Mouse (Mus musculus): ENCODE measurements around the gene Cpm. TPM values are rescaled to one million over a fixed set of nuclear protein-coding genes. Genes with fewer than 3 reads are reported as not detected.

Gene Cpm
- polyA plus RNA-seq, 1 experiment, result 0.07 TPM

DNA sequence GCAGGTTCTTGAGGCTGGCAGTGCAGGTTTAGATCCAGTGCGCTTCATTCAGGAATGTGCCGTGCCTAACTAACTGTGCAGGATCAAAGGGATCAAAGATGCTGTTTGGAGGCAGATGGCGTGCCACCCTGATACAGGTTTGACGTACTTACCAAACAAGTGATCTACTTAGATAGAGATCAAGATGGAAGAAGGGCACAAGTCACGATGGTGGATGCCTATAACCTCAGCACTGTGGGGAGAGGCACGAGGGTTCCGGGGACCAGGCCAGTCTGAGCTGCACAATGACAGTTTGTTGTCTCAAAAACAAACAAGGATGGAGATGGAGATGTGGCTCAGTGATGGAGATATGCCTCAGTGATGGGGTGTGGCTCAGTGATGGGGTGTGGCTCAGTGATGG, 21.4 kb downstream of the Cpm start:
- H3ac ChIP-seq (ENCODE audit: control insufficient read depth, insufficient read length), result no peak overlapping the region
- no peaks in the 10 kb centered on the region for H3K27me3 ChIP-seq (ENCODE audit: control insufficient read depth, insufficient read depth, insufficient read length)
- no peak overlapping the region for H3K4me3 ChIP-seq
- no peaks in the 10 kb centered on the region for H3K36me3 ChIP-seq (ENCODE audit: control insufficient read depth, insufficient read depth)
- H3K4me2 ChIP-seq (ENCODE audit: low read depth), result no peak overlapping the region
- no peaks in the 10 kb centered on the region for H3K79me2 ChIP-seq (ENCODE audit: control insufficient read depth, insufficient read depth)
- TF ChIP-seq POLR2AphosphoS2 (IDR thresholded peaks at IDR 0.05; ENCODE audit: insufficient read length, low read depth) (no peak), USF1 (IDR thresholded peaks at IDR 0.05; ENCODE audit: low read depth) (no peak), MAX (IDR thresholded peaks at IDR 0.05; ENCODE audit: low read depth) (no peak), TCF12 (IDR thresholded peaks at IDR 0.05; ENCODE audit: insufficient read depth, poor library complexity, severe bottlenecking) (no peak), MYOD1 (IDR thresholded peaks at IDR 0.05; ENCODE audit: control insufficient read depth in 1 of 3, insufficient read length in 2 of 3, low read depth in 2 of 3) (no peak), SRF (IDR thresholded peaks at IDR 0.05; ENCODE audit: control insufficient read depth, insufficient read length, low read depth) (no peak), E2F4 (IDR thresholded peaks at IDR 0.05; ENCODE audit: insufficient read depth) (no peak), MYOG (IDR thresholded peaks at IDR 0.05; ENCODE audit: control insufficient read depth in 1 of 3, insufficient read depth in 1 of 3, insufficient read length in 2 of 3, low read depth in 2 of 3) (no peak), TCF3 (IDR thresholded peaks at IDR 0.05; ENCODE audit: insufficient read length, low read depth) (no peak), REST (IDR thresholded peaks at IDR 0.05; ENCODE audit: insufficient read depth, insufficient read length) (no peak), CEBPB (IDR thresholded peaks at IDR 0.05; ENCODE audit: insufficient read depth, poor library complexity, severe bottlenecking) (no peak), POLR2A (IDR thresholded peaks at IDR 0.05; ENCODE audit: insufficient read length, low read depth) (no peak)

DNA sequence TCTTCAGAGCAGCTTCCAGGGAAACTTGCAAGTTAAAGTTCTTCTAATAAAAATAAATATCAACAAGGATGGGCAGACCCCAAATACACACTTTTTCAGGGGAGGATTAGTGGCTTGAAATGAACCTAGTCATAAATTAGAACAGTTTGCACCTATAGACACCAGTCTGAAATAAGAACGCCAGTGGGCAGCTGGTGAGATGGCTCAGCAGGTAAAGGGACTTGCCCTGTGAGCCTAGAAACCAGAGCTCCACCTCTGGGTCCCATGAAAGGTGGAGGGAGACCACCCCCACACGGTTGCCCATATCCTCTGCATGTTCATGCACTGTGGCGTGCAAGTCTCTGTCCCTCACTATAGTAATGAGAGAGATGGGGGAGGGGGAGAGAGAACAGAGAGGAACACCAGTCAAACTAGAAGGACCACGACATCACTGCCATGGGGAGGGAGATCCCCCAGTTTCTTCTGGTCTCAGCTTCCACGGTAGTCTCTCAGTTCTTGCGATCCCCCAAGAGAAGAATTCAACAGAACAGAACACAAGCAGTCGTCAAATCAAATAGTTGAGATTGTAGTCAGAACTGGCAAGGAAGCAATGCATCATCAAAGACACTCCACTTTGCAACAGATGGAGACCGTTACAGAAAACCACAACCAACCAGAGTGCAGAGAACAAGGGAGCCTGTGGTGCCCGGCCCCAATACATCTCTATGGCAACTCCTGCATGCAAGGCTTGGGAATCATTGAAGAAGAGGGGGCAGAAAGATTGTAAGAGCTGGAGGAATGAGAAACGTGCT, 22.5 kb downstream of the Cpm start:
- Histone ChIP-seq H3K27me3 (ENCODE audit: control insufficient read depth, insufficient read depth, insufficient read length) (no peaks in the 10 kb centered on the region), H3K4me2 (ENCODE audit: low read depth) (no peak overlapping the region)
- TF ChIP-seq POLR2AphosphoS2 (IDR thresholded peaks at IDR 0.05; ENCODE audit: insufficient read length, low read depth), result no peak
- no peak for TF ChIP-seq CEBPB (IDR thresholded peaks at IDR 0.05; ENCODE audit: insufficient read depth, poor library complexity, severe bottlenecking)
- TF ChIP-seq TCF12 (IDR thresholded peaks at IDR 0.05; ENCODE audit: insufficient read depth, poor library complexity, severe bottlenecking), result no peak
- TF ChIP-seq REST (IDR thresholded peaks at IDR 0.05; ENCODE audit: insufficient read depth, insufficient read length), result no peak
- no peak for TF ChIP-seq TCF3 (IDR thresholded peaks at IDR 0.05; ENCODE audit: insufficient read length, low read depth)
- TF ChIP-seq MYOD1 (IDR thresholded peaks at IDR 0.05; ENCODE audit: control insufficient read depth in 1 of 3, insufficient read length in 2 of 3, low read depth in 2 of 3), result no peak
- TF ChIP-seq MAX (IDR thresholded peaks at IDR 0.05; ENCODE audit: low read depth), result no peak
- TF ChIP-seq E2F4 (IDR thresholded peaks at IDR 0.05; ENCODE audit: insufficient read depth), result no peak
- no peak for TF ChIP-seq POLR2A (IDR thresholded peaks at IDR 0.05; ENCODE audit: insufficient read length, low read depth)
- no peak for TF ChIP-seq MYOG (IDR thresholded peaks at IDR 0.05; ENCODE audit: control insufficient read depth in 1 of 3, insufficient read depth in 1 of 3, insufficient read length in 2 of 3, low read depth in 2 of 3)
- TF ChIP-seq USF1 (IDR thresholded peaks at IDR 0.05; ENCODE audit: low read depth), result no peak
- no peak for TF ChIP-seq SRF (IDR thresholded peaks at IDR 0.05; ENCODE audit: control insufficient read depth, insufficient read length, low read depth)

DNA sequence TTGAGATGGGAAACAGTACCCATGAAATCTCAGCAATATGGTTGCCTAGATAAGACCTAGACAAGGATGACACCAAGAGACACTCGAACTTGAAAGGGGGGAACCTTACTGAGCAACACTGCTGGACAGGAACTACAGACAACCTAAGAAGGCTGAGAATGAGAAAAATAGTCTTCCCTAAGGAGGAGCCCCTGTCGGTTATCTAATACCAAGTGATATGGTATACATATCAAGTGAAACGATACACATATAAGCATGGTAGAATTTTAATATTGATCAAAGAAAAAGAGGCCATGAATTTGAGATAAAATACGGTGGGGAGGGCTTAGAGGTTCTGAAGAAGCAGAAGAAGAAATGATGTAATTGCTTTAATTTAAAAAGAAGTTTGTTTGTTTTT, 23.1 kb downstream of the Cpm start:
- Histone ChIP-seq H3K36me3 (ENCODE audit: control insufficient read depth, insufficient read depth) (no peaks in the 10 kb centered on the region), H3K79me2 (ENCODE audit: control insufficient read depth, insufficient read depth) (no peaks in the 10 kb centered on the region), H3ac (ENCODE audit: control insufficient read depth, insufficient read length) (no peak overlapping the region), H3K4me3 (no peak overlapping the region), H3K27me3 (ENCODE audit: control insufficient read depth, insufficient read depth, insufficient read length) (no peaks in the 10 kb centered on the region), H3K4me2 (ENCODE audit: low read depth) (no peak overlapping the region)
- TF ChIP-seq POLR2AphosphoS2 (IDR thresholded peaks at IDR 0.05; ENCODE audit: insufficient read length, low read depth), result no peak
- TF ChIP-seq E2F4 (IDR thresholded peaks at IDR 0.05; ENCODE audit: insufficient read depth), result no peak
- TF ChIP-seq REST (IDR thresholded peaks at IDR 0.05; ENCODE audit: insufficient read depth, insufficient read length), result no peak
- TF ChIP-seq CEBPB (IDR thresholded peaks at IDR 0.05; ENCODE audit: insufficient read depth, poor library complexity, severe bottlenecking), result no peak
- no peak for TF ChIP-seq TCF3 (IDR thresholded peaks at IDR 0.05; ENCODE audit: insufficient read length, low read depth)
- TF ChIP-seq MYOG (IDR thresholded peaks at IDR 0.05; ENCODE audit: control insufficient read depth in 1 of 3, insufficient read depth in 1 of 3, insufficient read length in 2 of 3, low read depth in 2 of 3), result no peak
- no peak for TF ChIP-seq SRF (IDR thresholded peaks at IDR 0.05; ENCODE audit: control insufficient read depth, insufficient read length, low read depth)
- TF ChIP-seq MYOD1 (IDR thresholded peaks at IDR 0.05; ENCODE audit: control insufficient read depth in 1 of 3, insufficient read length in 2 of 3, low read depth in 2 of 3), result no peak
- TF ChIP-seq TCF12 (IDR thresholded peaks at IDR 0.05; ENCODE audit: insufficient read depth, poor library complexity, severe bottlenecking), result no peak

More for the DNA sequence above, 22.5 kb downstream of the Cpm start:
- H3K36me3 ChIP-seq (ENCODE audit: control insufficient read depth, insufficient read depth), result no peaks in the 10 kb centered on the region
- H3K4me3 ChIP-seq, result no peak overlapping the region
- H3K79me2 ChIP-seq (ENCODE audit: control insufficient read depth, insufficient read depth), result no peaks in the 10 kb centered on the region
- H3ac ChIP-seq (ENCODE audit: control insufficient read depth, insufficient read length), result no peak overlapping the region

DNA sequence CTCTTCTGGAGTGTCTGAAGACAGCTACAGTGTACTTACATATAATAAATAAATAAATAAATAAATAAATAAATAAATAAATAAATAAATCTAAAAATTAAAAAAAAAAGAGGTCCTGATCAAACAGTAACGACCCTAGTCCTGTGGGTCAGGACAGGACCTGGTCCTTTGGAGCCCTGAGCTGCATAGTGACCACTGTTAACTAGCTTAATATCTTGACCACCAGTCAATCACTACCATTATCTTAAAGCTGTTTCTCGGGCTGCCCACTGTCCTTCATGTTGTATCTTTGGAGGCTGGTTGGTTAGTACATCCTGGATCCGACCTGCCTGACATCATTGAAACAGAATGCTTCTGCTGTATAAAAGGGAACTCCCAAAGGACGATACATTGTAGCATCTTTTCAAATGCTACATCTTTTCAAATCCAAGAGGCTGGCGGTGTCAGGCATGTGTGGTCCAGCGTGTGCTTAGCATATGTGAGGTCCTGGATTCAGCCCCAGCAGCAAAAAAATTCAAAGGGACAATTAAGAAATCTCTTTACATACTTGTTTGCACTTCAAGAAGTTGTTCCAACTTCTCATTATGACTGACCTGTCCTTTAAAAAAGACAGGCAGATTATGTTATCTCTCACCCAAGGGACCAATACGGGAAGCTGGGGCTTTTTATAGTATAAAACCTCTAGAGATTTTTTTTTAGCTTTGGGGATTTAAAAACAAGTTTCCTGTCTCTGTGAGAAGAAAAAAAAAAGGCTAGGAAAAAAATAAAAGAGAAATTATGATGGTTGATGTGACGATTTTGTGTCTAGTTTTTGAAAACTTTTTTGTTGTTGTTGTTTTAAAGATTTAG, 23.9 kb downstream of the Cpm start:
- no peak overlapping the region for H3ac ChIP-seq (ENCODE audit: control insufficient read depth, insufficient read length)
- H3K27me3 ChIP-seq (ENCODE audit: control insufficient read depth, insufficient read depth, insufficient read length), result no peaks in the 10 kb centered on the region
- TF ChIP-seq SRF (IDR thresholded peaks at IDR 0.05; ENCODE audit: control insufficient read depth, insufficient read length, low read depth) (no peak), MYOG (IDR thresholded peaks at IDR 0.05; ENCODE audit: control insufficient read depth in 1 of 3, insufficient read depth in 1 of 3, insufficient read length in 2 of 3, low read depth in 2 of 3) (no peak), E2F4 (IDR thresholded peaks at IDR 0.05; ENCODE audit: insufficient read depth) (no peak), MAX (IDR thresholded peaks at IDR 0.05; ENCODE audit: low read depth) (no peak), CEBPB (IDR thresholded peaks at IDR 0.05; ENCODE audit: insufficient read depth, poor library complexity, severe bottlenecking) (no peak), REST (IDR thresholded peaks at IDR 0.05; ENCODE audit: insufficient read depth, insufficient read length) (no peak), MYOD1 (IDR thresholded peaks at IDR 0.05; ENCODE audit: control insufficient read depth in 1 of 3, insufficient read length in 2 of 3, low read depth in 2 of 3) (no peak), USF1 (IDR thresholded peaks at IDR 0.05; ENCODE audit: low read depth) (no peak), TCF12 (IDR thresholded peaks at IDR 0.05; ENCODE audit: insufficient read depth, poor library complexity, severe bottlenecking) (no peak), TCF3 (IDR thresholded peaks at IDR 0.05; ENCODE audit: insufficient read length, low read depth) (no peak), POLR2A (IDR thresholded peaks at IDR 0.05; ENCODE audit: insufficient read length, low read depth) (no peak), POLR2AphosphoS2 (IDR thresholded peaks at IDR 0.05; ENCODE audit: insufficient read length, low read depth) (no peak)
- no peak overlapping the region for H3K4me3 ChIP-seq
- H3K36me3 ChIP-seq (ENCODE audit: control insufficient read depth, insufficient read depth), result no peaks in the 10 kb centered on the region
- H3K4me2 ChIP-seq (ENCODE audit: low read depth), result no peak overlapping the region
- no peaks in the 10 kb centered on the region for H3K79me2 ChIP-seq (ENCODE audit: control insufficient read depth, insufficient read depth)
